Mouse (Mus musculus): Measurements from ENCODE around the gene Cdk7. TPM values are rescaled to one million over a fixed set of nuclear protein-coding genes. Genes with fewer than 3 reads are reported as not detected.
"Not testable (repeated sequence)": the region's sequence is repeated elsewhere in the genome, so short reads cannot be mapped to it uniquely, and the experiment has no call there.

Gene Cdk7
- total and polyA plus RNA-seq, 3 experiments: 29.4 to 56.9 (median 47.8) TPM

DNA sequence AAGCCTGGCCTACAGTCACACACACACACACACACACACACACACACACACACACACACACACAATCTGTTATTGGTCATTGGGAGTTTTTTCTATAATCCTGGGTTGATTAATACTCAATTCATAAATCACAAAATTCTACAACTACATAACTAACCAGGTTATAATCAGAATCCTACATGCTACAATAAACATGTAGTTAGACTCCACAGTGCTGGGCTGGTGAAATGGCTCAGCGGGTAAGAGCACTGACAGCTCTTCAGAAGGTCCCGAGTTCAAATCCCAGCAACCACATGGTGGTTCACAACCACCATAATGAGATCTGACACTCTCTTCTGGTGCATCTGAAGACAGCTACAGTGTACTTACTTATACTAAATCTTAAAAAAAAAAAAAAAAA is 2.0 kb upstream of the Cdk7 start:
- H3K36me3 ChIP-seq (replicated peaks in 1 of 2; ENCODE audit: control insufficient read depth in 1 of 2, insufficient read depth in 1 of 2, low read length in 1 of 2): peaks cover 9 to 27% of the 10 kb centered on the region in 2 experiments
- no peak overlapping the region for H3K27ac ChIP-seq (ENCODE audit: insufficient read depth, low read depth)
- dilution Hi-C loops (cut with MboI; ENCODE audit: extremely low pct_ligation_motif_present, extremely low pct_unique_long_range_greater_than_20kb, low sequenced_read_pairs): no loop called here
- in situ Hi-C loops (cut with MboI; ENCODE audit: low pct_ligation_motif_present, low pct_unique_long_range_greater_than_20kb, low sequenced_read_pairs): no loop called here
- H3K4me1 ChIP-seq (ENCODE audit: control insufficient read depth in 1 of 2, insufficient read depth in 2 of 2): peaks cover 0 to 14% of the 10 kb centered on the region in 2 experiments; a peak in 2 of 4 replicates
- H3K4me2 ChIP-seq (ENCODE audit: insufficient read depth, low read depth, poor library complexity, severe bottlenecking): no peak overlapping the region
- H3K27me3 ChIP-seq (replicated peaks): no peaks in the 10 kb centered on the region
- H3K79me2 ChIP-seq (replicated peaks; ENCODE audit: control insufficient read depth, extremely low read depth, insufficient read depth, poor library complexity, severe bottlenecking): peaks cover 26% of the 10 kb centered on the region
- H3K4me3 ChIP-seq (replicated peaks in 1 of 3; ENCODE audit: low read depth in 2 of 3, low read length in 2 of 3, poor library complexity in 1 of 3): no peak overlapping the region
- TF ChIP-seq TBP (conservative IDR thresholded peaks at IDR 0.05; ENCODE audit: low read depth, low read length) (peak; percentile 87), ZNF384 (IDR thresholded peaks at IDR 0.05; ENCODE audit: low read depth, low read length) (0 out of 2 replicates have a peak, but pooled peaks have one; percentile 40), NELFE (IDR thresholded peaks at IDR 0.05; ENCODE audit: low read depth, low read length) (no peak)
- H3K9me3 ChIP-seq (replicated peaks; ENCODE audit: low read length): no peaks in the 10 kb centered on the region
- no peak overlapping the region for H3K9ac ChIP-seq (ENCODE audit: insufficient read depth, low read depth)
- no peak for DNase-seq (ENCODE audit: extremely low read depth)

DNA sequence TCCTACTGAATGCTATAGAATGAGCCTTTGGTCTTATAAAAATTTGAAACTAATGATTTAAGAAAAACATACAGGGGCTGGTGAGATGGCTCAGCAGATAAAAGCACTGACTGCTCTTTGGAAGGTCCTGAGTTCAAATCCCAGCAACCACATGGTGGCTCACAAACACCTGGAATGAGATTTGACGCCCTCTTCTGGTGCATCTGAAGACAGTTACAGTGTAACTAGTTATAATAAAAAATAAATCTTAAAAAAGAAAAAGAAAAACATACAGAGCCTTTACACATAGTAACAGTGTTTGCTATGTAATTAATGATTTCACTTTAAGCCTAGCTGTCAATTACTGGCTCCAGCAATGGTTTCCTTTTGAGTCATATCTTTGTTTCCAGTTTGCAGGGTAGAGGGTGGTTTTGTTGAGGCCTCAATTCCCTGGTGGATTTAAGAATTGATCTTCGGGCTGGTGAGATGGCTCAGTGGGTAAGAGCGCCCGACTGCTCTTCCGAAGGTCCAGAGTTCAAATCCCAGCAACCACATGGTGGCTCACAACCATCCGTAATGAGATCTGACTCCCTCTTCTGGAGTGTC is 815 bp upstream of the Cdk7 start:
- Histone ChIP-seq H3K4me1 (ENCODE audit: control insufficient read depth in 1 of 2, insufficient read depth in 2 of 2) (peaks cover 0 to 14% of the 10 kb centered on the region in 2 experiments; a peak in 2 of 4 replicates), H3K4me2 (ENCODE audit: insufficient read depth, low read depth, poor library complexity, severe bottlenecking) (peak overlapping the region; percentile 69; the same call in 1 of the 2 replicates), H3K36me3 (replicated peaks in 1 of 2; ENCODE audit: control insufficient read depth in 1 of 2, insufficient read depth in 1 of 2, low read length in 1 of 2) (peaks cover 10 to 29% of the 10 kb centered on the region in 2 experiments), H3K9ac (ENCODE audit: insufficient read depth, low read depth) (peak overlapping the region; percentile 23; the same call in 1 of the 2 replicates), H3K79me2 (replicated peaks; ENCODE audit: control insufficient read depth, extremely low read depth, insufficient read depth, poor library complexity, severe bottlenecking) (peaks cover 34% of the 10 kb centered on the region)
- H3K27me3 ChIP-seq (replicated peaks); in situ Hi-C loops (cut with MboI; ENCODE audit: low pct_ligation_motif_present, low pct_unique_long_range_greater_than_20kb, low sequenced_read_pairs); H3K27ac ChIP-seq (ENCODE audit: insufficient read depth, low read depth); H3K9me3 ChIP-seq (replicated peaks; ENCODE audit: low read length); dilution Hi-C loops (cut with MboI; ENCODE audit: extremely low pct_ligation_motif_present, extremely low pct_unique_long_range_greater_than_20kb, low sequenced_read_pairs); H3K4me3 ChIP-seq (replicated peaks in 1 of 3; ENCODE audit: low read depth in 2 of 3, low read length in 2 of 3, poor library complexity in 1 of 3): not testable (repeated sequence)
- peak; percentile 77 for DNase-seq (ENCODE audit: extremely low read depth)
- TF ChIP-seq IRF4 (IDR thresholded peaks at IDR 0.05; ENCODE audit: low read depth, low read length) (peak; percentile 81), JUND (conservative IDR thresholded peaks at IDR 0.05; ENCODE audit: low read depth, low read length) (peak; percentile 89), SIN3A (IDR thresholded peaks at IDR 0.05; ENCODE audit: low read length) (peak; percentile 58; the same call in 1 of the 2 replicates), JUN (IDR thresholded peaks at IDR 0.05; ENCODE audit: insufficient read depth, low read depth, low read length) (peak; percentile 45), EP300 (IDR thresholded peaks at IDR 0.05; ENCODE audit: low read length) (peak; percentile 59; the same call in 1 of the 2 replicates), TBP (conservative IDR thresholded peaks at IDR 0.05; ENCODE audit: low read depth, low read length) (peak; percentile 96), CTCF (conservative IDR thresholded peaks at IDR 0.05 in 1 of 2, IDR thresholded peaks at IDR 0.05 in 1 of 2; ENCODE audit: low read depth in 2 of 2, low read length in 2 of 2) (peak in 1 of 2 experiments; percentile 30; a peak in 1 of 4 replicates), MXI1 (IDR thresholded peaks at IDR 0.05; ENCODE audit: low read depth, low read length) (peak; percentile 47; the same call in 1 of the 2 replicates), ZNF384 (IDR thresholded peaks at IDR 0.05; ENCODE audit: low read depth, low read length) (peak; percentile 23; the same call in 1 of the 2 replicates), MYC (IDR thresholded peaks at IDR 0.05; ENCODE audit: low read depth, low read length) (peak; percentile 75)

Data from CH12.LX (cell line).